Mouse (Mus musculus) intestine, postnatal 0 days (tissue): ENCODE measurements around the gene Pard3. TPM values are rescaled to one million over a fixed set of nuclear protein-coding genes. Genes with fewer than 3 reads are reported as not detected.

Experiments used
- ATAC-seq: fragments of 200-750 bp; cut with Nextera tagmentation; 2 replicates; pipeline ENCODE4 v1.8.0; 2017; ENCODE audit warnings: mild to moderate bottlenecking, moderate TSS enrichment, moderate library complexity
- H3K27ac ChIP-seq: fragments of 300-500 bp; sonication (generic); 2 replicates; pipeline ENCODE4 v1.5.1; 2014; ENCODE audit warnings: mild to moderate bottlenecking, low read depth, low read length, moderate library complexity
- H3K27me3 ChIP-seq: fragments of 300-500 bp; sonication (generic); replicated peaks from 2 replicates; pipeline ENCODE4 v1.6.1; 2014; ENCODE audit warnings: low read length, mixed read lengths; ENCODE audit not compliant: control insufficient read depth, insufficient read depth
- H3K36me3 ChIP-seq: fragments of 300-500 bp; sonication (generic); 2 replicates; pipeline ENCODE4 v1.6.1; 2014; ENCODE audit warnings: mild to moderate bottlenecking, moderate library complexity; ENCODE audit not compliant: control insufficient read depth, insufficient read depth
- H3K4me1 ChIP-seq: fragments of 300-500 bp; sonication (generic); replicated peaks from 2 replicates; pipeline ENCODE4 v1.6.1; 2014; ENCODE audit warnings: antibody characterized with exemption, low read length, mixed read lengths; ENCODE audit not compliant: control insufficient read depth, insufficient read depth
- H3K4me2 ChIP-seq: fragments of 300-500 bp; sonication (generic); replicated peaks from 2 replicates; pipeline ENCODE4 v1.6.1; 2014; ENCODE audit warnings: low read depth, mild to moderate bottlenecking, moderate library complexity
- H3K4me3 ChIP-seq: fragments of 300-500 bp; sonication (generic); 2 replicates; pipeline ENCODE4 v1.5.1; 2014; ENCODE audit warnings: low read depth, low read length
- H3K9ac ChIP-seq: fragments of 300-500 bp; sonication (generic); 2 replicates; pipeline ENCODE4 v1.6.1; 2014; ENCODE audit warnings: mild to moderate bottlenecking, low read depth, low read length
- H3K9me3 ChIP-seq: fragments of 300-500 bp; sonication (generic); 2 replicates; pipeline ENCODE4 v1.6.1; 2016; ENCODE audit warnings: mixed run types; ENCODE audit not compliant: control insufficient read depth
- CTCF ChIP-seq: sonication (generic); IDR thresholded peaks from 2 replicates; pipeline ENCODE4 v1.5.1; 2016; ENCODE audit warnings: low read depth, mild to moderate bottlenecking, control low read depth, antibody characterized with exemption, moderate library complexity
- WGBS: fragments of 180-500 bp; shearing (Covaris S2); extraction: QIAGEN DNeasy Blood & Tissue Kit; methylation state at CpG from one replicate; pipeline ENCODE4 v1.1.7; 2014; 5-methylcytosine and 5-hydroxymethylcytosine counted together
- polyA plus RNA-seq: library from polyadenylated mRNA; unstranded; fragments of >200 nt; fragmentation: Nextera tagmentation; extraction: Ambion mirVana; gene quantifications from 2 replicates; pipeline ENCODE4 v1.2.1, GENCODE M21; 2015

The Pard3 gene
- polyA plus RNA-seq, 1 experiment from 2014 or later: 12.5 TPM

- no peak for ATAC-seq
- Histone ChIP-seq H3K4me1 (no peaks in the 10 kb centered on the region), H3K36me3 (no peaks in the 10 kb centered on the region; the same call in 1 of the 2 replicates), H3K4me3 (no peak overlapping the region), H3K9me3 (no peaks in the 10 kb centered on the region), H3K4me2 (no peak overlapping the region), H3K27ac (no peak overlapping the region), H3K9ac (no peak overlapping the region), H3K27me3 (no peaks in the 10 kb centered on the region)
- WGBS: 95% methylated on average over 15 of the region's 15 CpGs
- no peak for TF ChIP-seq CTCF
Observed at GRCm38 (mm10) chr8:127603062-127603461, 539.4 kb downstream of the Pard3 start.

GRCm38 (mm10) chr8:127608541-127609270, 545.0 kb downstream of the Pard3 start:
- no peak overlapping the region for H3K27ac ChIP-seq
- ATAC-seq: no peak
- H3K4me2 ChIP-seq: no peak overlapping the region
- no peaks in the 10 kb centered on the region for H3K4me1 ChIP-seq
- H3K9me3 ChIP-seq: no peaks in the 10 kb centered on the region
- no peak for TF ChIP-seq CTCF
- no peaks in the 10 kb centered on the region for H3K27me3 ChIP-seq
- H3K36me3 ChIP-seq: peaks cover 9% of the 10 kb centered on the region
- no peak overlapping the region for H3K4me3 ChIP-seq
- 65% methylated on average over 7 of the region's 7 CpGs for WGBS
- H3K9ac ChIP-seq: no peak overlapping the region

GRCm38 (mm10) chr8:127609316-127609715, 545.6 kb downstream of the Pard3 start:
- TF ChIP-seq CTCF: no peak
- Histone ChIP-seq H3K4me3 (no peak overlapping the region), H3K4me2 (no peak overlapping the region), H3K4me1 (no peaks in the 10 kb centered on the region), H3K36me3 (peaks cover 9% of the 10 kb centered on the region), H3K27ac (no peak overlapping the region), H3K9ac (no peak overlapping the region), H3K9me3 (no peaks in the 10 kb centered on the region), H3K27me3 (no peaks in the 10 kb centered on the region)
- WGBS: 82% methylated on average over 10 of the region's 10 CpGs
- no peak for ATAC-seq

GRCm38 (mm10) chr8:127614206-127614605, 550.5 kb downstream of the Pard3 start:
- Histone ChIP-seq H3K9ac (no peak overlapping the region), H3K4me1 (no peaks in the 10 kb centered on the region), H3K27ac (no peak overlapping the region), H3K4me3 (no peak overlapping the region), H3K27me3 (no peaks in the 10 kb centered on the region), H3K4me2 (no peak overlapping the region), H3K36me3 (peaks cover 9% of the 10 kb centered on the region), H3K9me3 (no peaks in the 10 kb centered on the region)
- TF ChIP-seq CTCF: no peak
- ATAC-seq: no peak
- 78% methylated on average over 4 of the region's 4 CpGs for WGBS

DNA sequence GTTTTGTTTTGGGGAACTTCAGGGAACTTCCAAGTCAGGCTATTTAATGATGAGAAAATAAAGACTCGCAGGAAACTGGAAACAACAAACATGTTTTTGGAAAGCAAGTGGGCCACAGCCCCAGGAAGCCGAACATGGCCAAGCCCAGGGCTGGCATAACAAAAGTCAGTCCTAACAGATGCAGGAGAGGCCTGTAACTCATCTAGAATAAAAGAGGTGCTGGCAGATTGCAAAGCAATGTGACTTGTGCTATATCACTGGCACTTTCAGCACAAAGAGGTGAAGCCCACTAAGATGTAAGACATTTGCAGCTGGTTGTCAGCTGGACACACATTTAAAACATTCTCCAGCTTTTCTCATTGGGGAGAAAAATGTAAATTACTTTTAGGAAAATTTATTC, 553.0 kb downstream of the Pard3 start:
- 84% methylated on average over 2 of the region's 2 CpGs for WGBS
- H3K9me3 ChIP-seq: no peaks in the 10 kb centered on the region

GRCm38 (mm10) chr8:127622137-127622536, 558.4 kb downstream of the Pard3 start:
- Histone ChIP-seq H3K4me2 (no peak overlapping the region), H3K9me3 (no peaks in the 10 kb centered on the region), H3K27ac (no peak overlapping the region), H3K36me3 (no peaks in the 10 kb centered on the region), H3K27me3 (no peaks in the 10 kb centered on the region), H3K9ac (no peak overlapping the region), H3K4me3 (no peak overlapping the region), H3K4me1 (no peaks in the 10 kb centered on the region)
- TF ChIP-seq CTCF: no peak
- ATAC-seq: no peak
- 85% methylated on average over 3 of the region's 3 CpGs for WGBS

More for the DNA sequence above, 553.0 kb downstream of the Pard3 start:
- no peak for ATAC-seq
- H3K27me3 ChIP-seq: no peaks in the 10 kb centered on the region
- no peak overlapping the region for H3K4me3 ChIP-seq
- no peak for TF ChIP-seq CTCF
- H3K9ac ChIP-seq: no peak overlapping the region
- no peaks in the 10 kb centered on the region for H3K4me1 ChIP-seq
- H3K4me2 ChIP-seq: no peak overlapping the region
- no peaks in the 10 kb centered on the region for H3K36me3 ChIP-seq
- H3K27ac ChIP-seq: no peak overlapping the region
